Mouse (Mus musculus) kidney, embryonic 14.5 days (tissue): ENCODE measurements at regions not wholly inside any gene's neighbourhood (a gene's known extent, or its start where the extent isn't known, plus 50 kb on each side); places are given as distances from the start of the nearest gene placed in this dataset.

Experiments used
- ATAC-seq: fragments of 200-750 bp; cut with Nextera tagmentation; 2 replicates; pipeline ENCODE4 v1.8.0; 2017; ENCODE audit warnings: moderate number of reproducible peaks, mild to moderate bottlenecking, moderate TSS enrichment, moderate library complexity; ENCODE audit not compliant: low FRiP score, low TSS enrichment
- H3K27ac ChIP-seq: fragments of 300-500 bp; sonication (generic); 2 replicates; pipeline ENCODE4 v1.5.1; 2014; ENCODE audit warnings: low read depth, mild to moderate bottlenecking, low read length, moderate library complexity, mixed read lengths
- H3K27me3 ChIP-seq: fragments of 300-500 bp; sonication (generic); 2 replicates; pipeline ENCODE4 v1.6.1; 2014; ENCODE audit warnings: mild to moderate bottlenecking, low read length; ENCODE audit not compliant: control insufficient read depth, insufficient read depth
- H3K36me3 ChIP-seq: fragments of 300-500 bp; sonication (generic); 2 replicates; pipeline ENCODE4 v1.6.1; 2014; ENCODE audit warnings: low read length, mixed read lengths; ENCODE audit not compliant: control insufficient read depth, insufficient read depth
- H3K4me1 ChIP-seq: fragments of 300-500 bp; sonication (generic); 2 replicates; pipeline ENCODE4 v1.6.1; 2014; ENCODE audit warnings: low read length, mixed read lengths; ENCODE audit not compliant: control insufficient read depth, insufficient read depth
- H3K4me2 ChIP-seq: fragments of 300-500 bp; sonication (generic); replicated peaks from 2 replicates; pipeline ENCODE4 v1.6.1; 2014; ENCODE audit warnings: low read depth, mild to moderate bottlenecking, low read length
- H3K4me3 ChIP-seq: fragments of 300-500 bp; sonication (generic); 2 replicates; pipeline ENCODE4 v1.5.1; 2014; ENCODE audit warnings: mild to moderate bottlenecking, low read length
- H3K9ac ChIP-seq: fragments of 300-500 bp; sonication (generic); 2 replicates; pipeline ENCODE4 v1.6.1; 2014; ENCODE audit warnings: low read depth, mild to moderate bottlenecking, low read length, moderate library complexity
- H3K9me3 ChIP-seq: fragments of 300-500 bp; sonication (generic); 2 replicates; pipeline ENCODE4 v1.6.1; 2016; ENCODE audit warnings: low read length; ENCODE audit not compliant: control insufficient read depth
- WGBS: fragments of 180-500 bp; shearing (Covaris S2); extraction: QIAGEN DNeasy Blood & Tissue Kit; methylation state at CpG from one replicate; pipeline ENCODE4 v1.1.7; 2014; 5-methylcytosine and 5-hydroxymethylcytosine counted together

DNA sequence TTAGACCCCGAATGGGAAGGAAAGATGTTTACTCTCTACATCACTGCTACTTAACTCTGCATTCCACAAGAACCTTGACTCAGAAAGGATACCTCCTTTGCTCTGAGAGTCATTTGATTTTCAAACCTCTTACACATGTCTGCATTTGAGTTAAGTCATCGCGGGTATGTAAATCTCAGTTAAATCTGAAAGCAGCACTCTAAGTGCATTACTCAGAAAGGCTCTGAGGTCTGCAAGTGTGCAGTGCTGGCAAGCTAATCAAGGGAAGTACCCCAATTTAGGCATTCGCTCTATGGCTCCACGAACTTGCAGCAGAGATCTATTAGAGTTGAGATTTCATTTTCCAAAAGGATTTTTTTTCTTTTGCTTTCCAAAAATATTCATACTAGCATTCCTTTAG is 538.2 kb downstream of the Nfib start:
- Histone ChIP-seq H3K4me3 (no peak overlapping the region), H3K4me1 (peaks cover 4% of the 10 kb centered on the region; the same call in 1 of the 2 replicates), H3K4me2 (no peak overlapping the region), H3K27me3 (0 out of 2 replicates have a peak, but pooled peaks cover 4% of the 10 kb centered on the region), H3K9me3 (no peaks in the 10 kb centered on the region), H3K9ac (no peak overlapping the region), H3K27ac (no peak overlapping the region), H3K36me3 (no peaks in the 10 kb centered on the region)
- WGBS, result 79% methylated on average over 5 of the region's 5 CpGs
- no peak for ATAC-seq

GRCm38 (mm10) chr4:82166826-82167225 is 538.7 kb downstream of the Nfib start:
- peaks cover 4% of the 10 kb centered on the region; the same call in 1 of the 2 replicates for H3K4me1 ChIP-seq
- 0 out of 2 replicates have a peak, but pooled peaks cover 4% of the 10 kb centered on the region for H3K27me3 ChIP-seq
- 84% methylated on average over 1 of the region's 1 CpGs for WGBS
- no peak overlapping the region for H3K4me2 ChIP-seq
- no peak overlapping the region for H3K4me3 ChIP-seq
- no peak for ATAC-seq
- H3K27ac ChIP-seq, result no peak overlapping the region
- H3K9ac ChIP-seq, result no peak overlapping the region
- H3K36me3 ChIP-seq, result no peaks in the 10 kb centered on the region
- no peaks in the 10 kb centered on the region for H3K9me3 ChIP-seq

- no peak for ATAC-seq
- Histone ChIP-seq H3K4me1 (peaks cover 4% of the 10 kb centered on the region; the same call in 1 of the 2 replicates), H3K4me2 (no peak overlapping the region), H3K9me3 (no peaks in the 10 kb centered on the region), H3K27me3 (0 out of 2 replicates have a peak, but pooled peaks cover 6% of the 10 kb centered on the region), H3K4me3 (no peak overlapping the region), H3K9ac (no peak overlapping the region), H3K36me3 (no peaks in the 10 kb centered on the region), H3K27ac (no peak overlapping the region)
- WGBS, result 79% methylated on average over 6 of the region's 6 CpGs
These were observed 539.5 kb downstream of the Nfib start for GRCm38 (mm10) chr4:82166087-82166486.

DNA sequence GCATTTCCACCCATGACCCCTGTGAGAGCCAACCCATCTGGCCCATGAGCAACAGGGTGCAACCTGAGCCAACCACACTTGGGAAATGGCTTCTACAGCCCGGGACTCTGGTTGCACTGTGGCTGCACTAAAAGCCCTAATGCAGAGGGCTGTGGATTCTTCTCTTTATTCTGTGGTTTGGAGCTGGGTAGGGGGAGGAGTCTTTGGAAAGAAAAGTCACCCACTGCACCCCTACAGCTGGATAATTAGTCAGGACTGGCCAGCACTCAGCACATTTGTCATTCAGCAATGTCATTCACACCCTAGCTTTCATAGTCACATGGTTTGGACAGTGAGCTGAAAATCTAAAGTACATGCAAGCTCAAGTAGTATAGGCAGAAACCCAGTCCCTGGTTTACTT is 541.5 kb downstream of the Nfib start:
- Histone ChIP-seq H3K27me3 (0 out of 2 replicates have a peak, but pooled peaks cover 8% of the 10 kb centered on the region), H3K4me1 (peaks cover 4% of the 10 kb centered on the region; the same call in 1 of the 2 replicates), H3K36me3 (no peaks in the 10 kb centered on the region), H3K27ac (no peak overlapping the region), H3K4me2 (no peak overlapping the region), H3K4me3 (no peak overlapping the region), H3K9me3 (no peaks in the 10 kb centered on the region), H3K9ac (no peak overlapping the region)
- no peak for ATAC-seq
- WGBS, result 12% methylated on average over 1 of the region's 1 CpGs

GRCm38 (mm10) chr4:82161818-82162217 is 543.7 kb downstream of the Nfib start:
- WGBS, result 67% methylated on average over 2 of the region's 2 CpGs
- H3K27ac ChIP-seq, result no peak overlapping the region
- H3K4me3 ChIP-seq, result no peak overlapping the region
- ATAC-seq, result no peak
- H3K4me2 ChIP-seq, result no peak overlapping the region
- peaks cover 9% of the 10 kb centered on the region; the same call in 1 of the 2 replicates for H3K27me3 ChIP-seq
- H3K9me3 ChIP-seq, result no peaks in the 10 kb centered on the region
- no peaks in the 10 kb centered on the region; the same call in 1 of the 2 replicates for H3K4me1 ChIP-seq
- H3K36me3 ChIP-seq, result no peaks in the 10 kb centered on the region
- no peak overlapping the region for H3K9ac ChIP-seq

DNA sequence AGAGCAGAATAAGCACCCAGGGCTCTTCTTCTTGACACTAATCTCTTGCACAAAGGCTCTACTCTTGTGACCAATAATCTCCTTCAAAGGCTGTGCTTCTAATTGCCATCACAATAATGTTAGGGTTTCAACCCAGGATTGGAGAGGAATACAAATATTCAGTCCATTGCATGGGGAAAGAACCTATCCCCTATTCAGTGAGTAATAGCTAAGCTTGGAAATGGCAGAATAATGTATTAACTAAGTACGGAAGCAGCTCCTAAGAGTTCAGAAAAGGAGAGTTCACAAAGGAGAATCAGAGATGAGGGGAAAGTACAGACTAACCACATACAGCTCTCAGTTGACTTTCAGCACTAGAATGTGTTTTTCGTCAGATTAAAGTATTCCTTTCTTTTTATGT is 544.3 kb downstream of the Nfib start:
- no peak overlapping the region for H3K4me2 ChIP-seq
- peaks cover 9% of the 10 kb centered on the region; the same call in 1 of the 2 replicates for H3K27me3 ChIP-seq
- no peaks in the 10 kb centered on the region for H3K4me1 ChIP-seq
- H3K9me3 ChIP-seq, result no peaks in the 10 kb centered on the region
- H3K4me3 ChIP-seq, result no peak overlapping the region
- no peak overlapping the region for H3K9ac ChIP-seq
- H3K27ac ChIP-seq, result no peak overlapping the region
- WGBS, result 95% methylated on average over 2 of the region's 2 CpGs
- no peak for ATAC-seq
- H3K36me3 ChIP-seq, result no peaks in the 10 kb centered on the region

DNA sequence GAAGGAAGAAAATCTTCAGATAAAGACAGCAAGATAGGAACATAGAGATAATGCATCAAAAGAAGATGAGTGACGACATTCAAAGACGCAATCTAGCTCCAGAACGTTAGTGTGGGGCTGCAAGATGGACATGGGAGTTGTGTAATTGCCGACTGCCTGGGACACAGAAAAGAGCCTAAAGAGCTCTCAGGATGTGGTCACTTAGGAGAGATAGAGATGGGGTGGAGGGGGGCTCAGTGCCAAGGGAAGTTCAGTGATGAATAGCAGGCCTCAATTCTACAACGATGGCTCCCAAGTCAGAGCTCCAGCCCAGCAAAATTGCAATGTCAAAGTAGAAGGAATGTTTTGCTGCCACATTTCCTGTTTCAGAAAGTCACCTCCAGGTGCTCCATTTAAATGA is 545.3 kb downstream of the Nfib start:
- H3K4me2 ChIP-seq, result no peak overlapping the region
- no peaks in the 10 kb centered on the region for H3K36me3 ChIP-seq
- no peaks in the 10 kb centered on the region for H3K9me3 ChIP-seq
- no peak for ATAC-seq
- no peak overlapping the region for H3K9ac ChIP-seq
- no peaks in the 10 kb centered on the region for H3K4me1 ChIP-seq
- no peak overlapping the region for H3K27ac ChIP-seq
- peaks cover 9% of the 10 kb centered on the region; the same call in 1 of the 2 replicates for H3K27me3 ChIP-seq
- no peak overlapping the region for H3K4me3 ChIP-seq
- 82% methylated on average over 5 of the region's 5 CpGs for WGBS

DNA sequence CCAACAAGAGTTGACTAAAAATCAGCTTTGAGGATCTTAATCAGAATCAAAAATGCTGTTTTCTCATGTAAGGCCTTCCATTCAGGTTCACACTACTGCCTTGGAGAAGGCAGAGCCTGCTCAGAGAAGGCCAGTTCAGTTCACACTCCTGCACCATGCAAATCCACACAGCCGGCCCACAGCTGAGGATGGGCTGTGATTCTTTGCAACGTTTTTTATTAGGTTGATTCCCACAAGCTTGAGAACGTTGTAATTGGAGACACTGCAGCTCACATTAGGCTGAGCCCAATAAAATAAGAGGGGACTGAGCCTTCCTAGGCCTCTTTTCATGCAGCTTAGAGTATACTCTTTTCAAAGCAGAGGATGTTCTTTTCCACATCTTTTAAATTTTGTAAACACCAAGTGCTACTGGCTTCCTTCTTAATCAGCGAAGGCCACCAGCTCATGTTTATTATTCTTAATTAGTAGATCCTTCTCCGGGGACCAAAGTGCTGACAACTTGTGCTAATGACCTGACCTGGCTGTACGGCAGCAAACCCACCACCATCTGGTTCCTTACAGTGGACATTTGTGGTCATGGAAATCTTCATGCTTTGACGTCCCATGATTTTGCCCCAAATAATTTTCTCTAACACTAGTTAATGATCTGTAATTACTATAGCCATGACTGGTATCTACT is 549.8 kb downstream of the Nfib start:
- WGBS, result 19% methylated on average over 7 of the region's 7 CpGs
- no peak for ATAC-seq
- no peaks in the 10 kb centered on the region for H3K4me1 ChIP-seq

GRCm38 (mm10) chr4:82154021-82154555 is 551.5 kb downstream of the Nfib start:
- H3K4me3 ChIP-seq, result no peak overlapping the region
- no peaks in the 10 kb centered on the region for H3K4me1 ChIP-seq
- peaks cover 20% of the 10 kb centered on the region for H3K27me3 ChIP-seq
- H3K4me2 ChIP-seq, result no peak overlapping the region
- no peak overlapping the region for H3K27ac ChIP-seq
- no peaks in the 10 kb centered on the region for H3K36me3 ChIP-seq
- no peak overlapping the region for H3K9ac ChIP-seq
- no peaks in the 10 kb centered on the region for H3K9me3 ChIP-seq
- WGBS, result 91% methylated on average over 9 of the region's 9 CpGs
- no peak for ATAC-seq

More for the DNA sequence above, 549.8 kb downstream of the Nfib start:
- Histone ChIP-seq H3K4me3 (no peak overlapping the region), H3K9me3 (no peaks in the 10 kb centered on the region), H3K36me3 (no peaks in the 10 kb centered on the region), H3K9ac (no peak overlapping the region), H3K4me2 (no peak overlapping the region), H3K27me3 (peaks cover 20% of the 10 kb centered on the region), H3K27ac (no peak overlapping the region)
